Mouse (Mus musculus): ENCODE measurements around the gene Heyl.

- no peak for TF ChIP-seq POLR2A (IDR thresholded peaks at IDR 0.05; ENCODE audit: extremely low read depth, insufficient read depth, low read length)
- TF ChIP-seq CTCF (IDR thresholded peaks at IDR 0.05; ENCODE audit: low read depth, low read length) = no peak
Measured at GRCm38 (mm10) chr4:123227707-123228106, 5.6 kb upstream of the Heyl start.
